Mouse (Mus musculus) urinary bladder, postnatal 10 days (tissue): ENCODE measurements around the gene Rab11fip3.

Source experiments
- DNase-seq: peaks from one replicate; pipeline ENCODE4 v3.0.0; 2022; ENCODE audit warnings: low spot score

Rab11fip3 gene

DNA sequence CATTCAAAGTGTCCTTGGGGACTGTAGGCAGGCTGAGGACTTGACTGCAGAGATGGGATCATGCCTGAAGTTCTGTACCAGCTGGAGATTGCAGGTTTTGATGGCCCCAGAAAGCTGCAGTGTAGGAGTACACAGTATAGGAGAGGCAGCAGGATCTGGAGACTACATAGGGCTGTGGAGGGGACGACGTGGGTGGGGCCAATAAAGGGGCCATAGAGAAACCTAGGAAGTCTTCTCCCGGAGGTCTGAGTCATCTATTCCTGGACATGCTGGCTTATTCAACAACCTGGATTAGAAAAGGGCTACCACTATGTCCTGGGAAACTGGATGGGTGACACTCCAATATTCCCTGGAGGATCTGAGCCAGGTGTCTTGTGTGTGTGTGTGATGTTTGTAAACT, 113.6 kb downstream of the Rab11fip3 start:
- DNase-seq = no peak

DNA sequence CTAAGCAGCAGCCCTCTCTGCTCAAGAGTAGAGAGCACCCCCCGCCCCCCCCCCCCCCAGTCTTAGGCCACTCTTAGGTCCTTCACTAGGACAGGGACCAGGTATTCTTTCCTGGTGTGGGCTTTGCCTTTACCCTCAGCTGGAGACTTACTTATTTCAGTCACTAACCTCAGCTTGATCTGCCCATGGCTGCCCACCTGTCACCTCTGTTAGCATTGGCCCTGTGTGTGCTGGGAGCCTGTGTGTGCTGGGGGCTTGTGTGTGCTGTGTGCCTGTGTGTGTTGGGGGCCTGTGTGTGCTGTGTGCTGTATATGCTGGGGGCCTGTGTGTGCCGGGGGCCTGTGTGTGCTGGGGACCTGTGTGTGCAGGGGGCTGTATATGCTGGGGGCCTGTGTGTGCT, 114.7 kb downstream of the Rab11fip3 start:
- DNase-seq = no peak

DNA sequence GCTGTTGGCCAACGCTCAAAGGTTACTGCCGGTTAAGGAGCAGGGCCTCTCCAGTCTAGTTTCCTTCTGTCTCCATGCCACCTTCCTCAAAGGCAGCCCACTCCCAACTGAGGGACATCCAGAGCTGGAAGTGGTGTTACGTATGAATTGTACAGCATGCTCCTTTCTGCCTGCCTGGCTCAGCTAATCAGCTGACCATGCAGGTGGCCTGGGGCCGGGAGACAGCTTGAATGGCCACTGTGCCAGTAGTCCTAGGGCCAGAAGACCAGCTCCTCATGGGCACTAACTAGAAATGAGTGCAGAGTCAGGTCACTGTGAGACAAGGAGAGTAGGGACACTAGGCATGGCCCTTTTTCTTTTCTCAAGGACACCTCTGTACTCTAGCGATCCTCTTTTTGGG, 116.2 kb downstream of the Rab11fip3 start:
- no peak for DNase-seq

DNA sequence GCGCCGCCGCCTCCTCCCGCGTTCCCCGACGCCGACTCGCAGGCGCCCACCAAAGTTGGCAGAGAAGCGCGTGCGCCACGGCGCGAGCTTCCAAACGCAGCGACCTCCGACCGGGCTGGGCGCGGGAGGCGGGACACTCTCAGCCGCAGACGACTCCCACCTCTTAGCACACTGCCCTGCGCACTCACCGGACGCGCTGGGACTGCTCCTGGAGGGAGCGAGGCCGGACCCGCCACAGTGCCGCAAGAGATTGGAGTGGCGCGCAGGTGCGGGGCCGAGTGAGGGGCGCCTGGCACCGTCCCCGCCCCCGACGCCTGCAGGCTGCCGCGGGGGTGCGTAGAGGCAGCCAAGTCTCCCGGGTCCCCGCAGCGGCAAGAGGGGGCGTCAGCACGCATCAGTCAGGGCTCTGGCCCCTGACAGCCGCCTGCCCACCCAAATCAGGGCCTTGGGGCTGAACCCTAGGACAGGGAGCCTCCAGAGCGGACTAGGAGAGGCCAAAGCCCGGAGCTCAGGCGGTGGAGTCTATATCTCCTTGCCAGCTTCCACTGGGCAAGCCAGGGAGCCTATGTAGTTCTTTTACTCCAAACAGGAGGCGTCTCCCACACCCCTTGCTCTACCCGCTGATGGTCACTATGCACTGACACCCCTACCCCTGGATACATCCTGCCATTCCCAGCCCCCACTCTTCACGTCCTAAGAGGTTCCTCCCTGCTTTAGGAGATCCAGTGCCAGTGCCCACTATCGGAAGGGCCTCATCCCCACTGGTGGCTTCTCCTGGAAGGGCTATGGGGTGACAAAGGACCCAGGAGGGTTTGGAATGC, 117.3 kb downstream of the Rab11fip3 start, which contains the start of gene A930017K11Rik:
Gene A930017K11Rik, minus strand, starts transcription at position 763 of the 821 bp plus-strand sequence.
- DNase-seq = no peak

DNA sequence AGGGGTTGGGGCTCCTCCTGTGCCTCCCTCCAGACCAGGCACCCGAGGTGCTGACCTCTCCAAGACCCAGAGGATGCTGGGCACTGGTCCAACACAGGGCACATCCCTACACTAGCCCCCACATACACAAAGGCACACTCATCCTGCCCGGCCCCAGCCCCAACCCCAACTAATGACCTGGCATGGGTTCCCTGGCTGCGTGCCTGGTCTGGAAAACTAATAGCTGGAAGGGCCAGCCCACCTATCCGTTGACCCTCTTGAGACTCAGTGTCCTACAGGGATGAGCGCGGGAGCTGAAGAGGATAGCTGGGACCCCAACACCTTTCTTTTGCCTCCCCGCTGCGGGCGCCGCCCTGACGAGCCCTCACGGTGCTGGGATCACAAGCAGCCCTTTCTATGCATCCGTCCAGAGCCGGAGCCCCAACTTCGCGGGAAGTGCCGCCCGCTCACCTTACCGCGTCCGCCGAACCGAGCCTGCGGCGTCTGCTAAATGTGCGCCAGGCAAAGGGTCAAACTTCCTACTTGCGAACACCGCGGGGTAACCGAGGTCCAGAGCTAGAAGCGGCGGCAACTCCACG, 118.0 kb downstream of the Rab11fip3 start:
- no peak for DNase-seq

DNA sequence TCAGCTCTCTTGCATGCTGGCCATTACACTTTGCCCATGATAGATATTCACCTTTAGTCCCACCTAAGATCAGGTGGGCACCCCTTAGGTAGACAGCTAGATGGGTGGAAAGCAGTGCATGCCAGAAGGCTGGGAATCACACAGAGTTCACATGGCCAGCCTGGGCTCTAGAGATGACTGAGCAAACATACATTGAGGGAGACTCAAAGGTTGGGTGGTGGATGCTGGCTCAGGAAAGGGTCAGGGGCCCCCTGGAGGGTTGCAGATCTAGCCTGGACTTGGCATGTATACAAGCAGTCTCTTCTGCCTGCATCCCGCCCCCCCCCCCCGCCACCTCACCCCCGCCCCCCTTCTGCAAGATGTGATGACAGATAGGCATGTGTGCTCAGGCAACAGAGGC, 118.6 kb downstream of the Rab11fip3 start:
- DNase-seq = no peak

DNA sequence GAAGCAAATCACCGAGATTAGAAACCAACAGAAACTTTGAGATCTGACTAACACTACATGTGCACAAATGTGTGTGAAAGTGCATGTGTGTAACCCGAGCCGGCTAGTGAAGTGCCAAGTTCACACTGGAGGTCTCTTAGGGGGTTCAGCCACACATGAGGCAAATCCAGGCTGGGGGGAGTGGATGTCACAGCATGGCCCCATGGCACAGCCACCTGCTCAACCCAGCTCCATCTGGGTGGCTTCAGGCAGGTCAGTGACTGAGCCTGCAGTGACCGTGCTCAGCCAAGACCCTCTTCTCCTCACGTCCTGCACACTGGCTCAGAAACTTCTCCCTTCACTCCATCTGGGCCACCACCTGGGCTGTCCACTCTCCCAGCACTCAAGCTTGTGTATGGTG, 119.4 kb downstream of the Rab11fip3 start:
- no peak for DNase-seq

DNA sequence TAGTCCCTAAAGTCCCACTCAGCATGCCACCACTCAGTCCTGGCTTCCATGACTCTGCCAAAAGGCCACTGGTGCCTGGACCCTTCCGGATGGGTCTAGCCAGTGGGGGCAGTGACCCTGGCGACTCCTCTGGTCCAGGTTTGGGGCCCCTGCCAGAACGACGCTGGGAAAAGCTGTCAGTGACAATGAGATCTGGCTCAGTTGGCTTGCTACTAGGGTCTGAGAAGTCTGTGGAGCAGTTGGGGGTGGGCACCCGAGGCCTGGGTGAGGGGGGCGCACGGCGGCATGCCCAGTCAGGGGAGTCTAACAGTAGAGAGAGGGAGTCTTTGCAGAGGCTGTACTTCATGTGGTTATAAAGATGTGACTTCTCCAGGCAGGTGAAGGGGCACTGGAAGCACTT, 121.3 kb downstream of the Rab11fip3 start:
- DNase-seq = no peak

DNA sequence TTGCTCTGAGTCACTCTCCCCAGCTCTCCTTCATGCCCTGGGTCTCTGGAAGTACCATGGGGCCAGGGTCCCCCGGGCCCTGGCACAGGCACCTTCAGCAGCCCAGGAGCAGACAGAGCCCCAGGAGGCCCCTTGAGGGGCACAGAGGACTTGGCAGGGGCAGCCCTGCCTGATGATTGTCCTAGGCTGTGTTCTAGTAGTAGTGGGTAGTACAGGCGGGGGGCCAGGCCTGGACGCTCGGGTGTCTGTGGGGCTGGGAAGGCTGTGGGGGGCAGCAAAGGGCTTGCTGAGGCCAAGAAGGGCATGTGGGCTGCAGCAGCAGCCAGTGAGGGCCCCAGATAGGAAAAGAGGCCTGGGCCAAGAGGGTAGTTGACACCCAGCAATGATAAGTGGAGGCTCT, 121.8 kb downstream of the Rab11fip3 start:
- DNase-seq = no peak

DNA sequence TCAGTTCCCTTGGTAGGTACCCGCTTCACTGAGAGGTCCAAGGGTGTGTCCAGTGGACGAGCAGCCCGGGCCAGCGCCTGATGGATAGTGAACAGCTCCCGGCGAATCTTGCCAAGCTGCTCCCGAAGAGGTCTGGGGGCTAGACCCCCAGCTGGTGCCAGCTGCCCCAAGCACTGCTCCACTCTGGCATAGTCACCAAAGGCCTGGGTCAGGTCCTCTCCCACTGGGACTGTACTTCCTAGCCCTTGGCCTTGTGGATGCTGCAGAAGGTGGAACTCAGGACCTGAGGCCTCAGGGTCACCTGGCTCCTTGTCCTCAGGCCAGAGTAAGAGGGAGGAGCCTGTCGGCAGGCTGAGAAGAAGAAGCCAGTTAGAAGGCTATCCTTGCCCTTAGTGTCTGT, 122.5 kb downstream of the Rab11fip3 start:
- DNase-seq = no peak

DNA sequence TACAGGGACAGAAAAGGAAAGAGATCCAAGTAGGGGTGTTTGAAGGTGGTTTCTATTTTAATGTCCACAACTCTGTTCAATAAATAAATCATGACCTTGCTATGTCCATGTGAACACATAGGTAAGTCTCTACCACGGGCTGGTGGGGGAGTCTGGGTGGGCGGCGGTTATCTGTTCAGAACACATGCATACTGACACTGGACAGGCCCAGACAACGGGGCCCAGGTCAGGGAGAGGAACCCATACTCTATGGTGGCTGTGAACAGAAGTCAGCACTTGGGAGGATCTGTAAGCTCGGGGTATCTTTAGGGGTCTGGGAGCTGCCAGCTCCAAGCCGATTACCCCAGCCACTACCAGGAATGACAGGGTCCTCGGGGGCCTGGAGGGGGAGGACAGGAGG, 123.0 kb downstream of the Rab11fip3 start:
- no peak for DNase-seq

DNA sequence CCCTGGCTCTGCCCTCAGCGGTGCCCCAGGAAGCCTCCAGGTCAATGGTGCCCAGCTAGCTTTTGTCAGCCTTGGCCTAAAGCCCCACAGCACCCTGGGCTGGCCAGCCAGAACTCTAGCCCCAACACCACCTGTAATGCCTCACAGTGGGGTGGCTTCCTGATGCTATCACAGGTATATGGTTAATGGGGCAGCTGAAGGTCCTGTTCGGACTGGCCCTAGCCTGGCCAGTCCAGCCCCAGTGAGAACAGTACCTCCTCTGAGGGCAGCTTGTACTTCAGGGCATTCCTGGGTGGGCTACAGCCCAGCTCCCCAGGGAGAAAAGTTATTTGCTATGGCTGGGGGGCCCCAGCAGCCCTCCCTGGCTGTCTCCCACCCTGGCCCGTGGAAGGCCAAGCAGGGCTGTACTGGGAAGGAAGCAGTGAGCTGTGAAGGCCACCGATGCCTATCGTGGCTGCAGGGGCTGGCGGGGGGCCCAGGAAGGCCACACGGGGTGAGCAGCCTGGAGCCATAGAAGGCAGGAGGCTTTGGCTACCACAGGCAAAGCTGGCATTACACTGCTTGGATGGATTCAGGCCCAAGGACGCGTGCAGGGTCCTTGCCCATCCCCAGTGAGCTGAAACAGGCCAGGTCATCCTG, 123.7 kb downstream of the Rab11fip3 start:
- no peak for DNase-seq

DNA sequence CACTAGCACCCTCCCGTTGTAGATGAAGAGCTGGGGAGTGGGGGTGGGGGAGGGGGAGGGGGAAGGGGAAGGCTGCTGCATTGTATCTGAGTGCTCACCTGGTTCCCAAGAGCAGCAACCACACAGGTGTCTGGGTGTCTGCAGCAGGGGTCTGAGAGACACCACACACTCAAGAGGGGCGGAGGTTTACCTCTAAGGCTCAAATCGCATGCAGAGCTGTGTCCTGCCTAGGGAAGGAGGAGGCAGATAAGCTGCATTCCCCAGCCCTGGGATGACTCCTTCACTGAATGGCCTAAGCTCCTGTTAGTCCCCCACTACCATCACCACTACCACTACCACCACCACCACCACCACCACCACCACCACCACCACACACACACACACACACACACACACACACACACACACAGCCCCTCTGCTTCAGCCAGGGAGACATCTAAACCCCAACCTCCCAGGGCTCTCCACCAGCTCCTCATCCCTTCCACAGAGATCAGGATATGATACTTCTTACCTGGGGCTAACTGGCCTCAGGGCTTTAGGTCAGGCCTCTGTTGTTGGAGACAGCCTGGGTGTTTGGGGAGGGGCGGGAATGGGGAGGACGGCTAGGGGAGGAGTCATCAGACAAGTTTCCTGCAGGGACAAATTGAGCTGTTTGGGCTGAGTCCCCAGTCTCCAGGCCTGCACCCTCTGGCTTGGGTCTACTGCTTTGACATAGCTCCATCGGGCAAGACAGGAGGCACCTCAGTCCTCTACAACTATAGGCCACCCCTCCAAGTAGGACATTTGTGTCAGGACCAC, 124.8 kb downstream of the Rab11fip3 start, which contains the start of the genes Pigq and Nhlrc4:
Gene Pigq, minus strand, starts transcription at position 571 of the 798 bp plus-strand sequence.
Gene Nhlrc4, minus strand, starts transcription at position 596 of the 798 bp plus-strand sequence.
- no peak for DNase-seq

DNA sequence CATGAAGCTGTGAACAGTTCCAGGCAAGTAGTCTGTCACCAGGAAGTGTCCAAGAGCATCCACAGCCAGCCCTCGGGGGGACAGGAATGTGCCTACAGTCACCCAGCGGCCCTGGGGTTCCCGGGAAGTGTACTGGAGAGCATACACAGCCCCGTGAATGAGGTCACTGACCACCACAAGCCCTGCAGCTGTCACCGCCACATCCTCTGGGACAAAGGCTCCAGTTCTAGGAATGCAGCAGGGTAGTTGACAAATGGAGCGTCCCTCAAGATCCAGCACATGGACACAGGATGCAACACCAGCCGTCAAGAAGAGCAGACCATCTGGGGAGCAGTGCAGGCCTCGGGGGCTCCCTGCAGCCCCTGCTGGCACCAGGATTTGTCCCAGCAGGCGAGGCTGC, 125.6 kb downstream of the Rab11fip3 start:
- no peak for DNase-seq

DNA sequence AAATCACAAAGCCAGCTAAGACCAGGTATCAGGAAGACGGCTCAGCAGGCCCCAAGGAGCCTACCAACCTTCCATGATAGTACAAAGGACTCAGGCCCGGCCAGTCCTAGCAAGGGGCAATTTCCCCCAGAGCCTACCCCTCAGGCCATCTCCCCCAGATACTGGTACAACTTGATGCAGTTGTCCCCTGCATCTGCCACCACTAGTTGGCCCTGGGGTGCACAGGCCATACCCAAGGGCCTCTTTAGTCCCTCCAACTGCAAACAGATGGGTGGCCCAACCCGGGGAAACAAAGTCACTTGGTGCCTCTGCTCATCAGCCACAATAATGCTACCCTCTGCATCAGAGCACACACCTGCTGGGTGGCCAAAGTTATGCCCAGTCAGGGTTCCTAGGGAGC, 126.1 kb downstream of the Rab11fip3 start:
- DNase-seq = no peak

DNA sequence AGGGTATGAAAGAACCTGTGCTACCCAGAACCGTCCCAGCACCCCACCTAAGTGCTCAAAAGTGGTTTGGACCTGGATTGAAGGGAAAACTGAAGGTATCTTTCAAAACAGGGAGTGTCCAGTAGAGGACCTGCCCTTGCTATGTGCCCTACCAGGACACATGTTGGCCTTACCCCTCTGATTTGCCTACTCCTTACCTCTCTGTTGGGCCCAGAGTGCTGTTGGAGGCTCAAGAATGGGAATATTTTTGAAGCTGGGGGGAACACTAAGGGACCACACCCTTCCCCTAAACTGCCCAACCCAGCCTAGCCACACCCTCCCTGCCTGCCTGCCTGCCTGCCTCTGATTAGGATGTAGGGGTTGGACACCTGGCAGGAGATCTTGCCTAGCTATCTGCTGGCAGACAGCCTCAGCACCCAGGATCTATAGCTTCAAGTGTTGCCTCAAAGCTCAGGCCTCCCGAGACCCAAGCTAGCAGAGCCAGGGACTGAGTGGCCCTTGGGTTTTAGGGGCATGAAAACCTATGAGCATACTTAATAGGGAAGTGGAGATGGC, 126.7 kb downstream of the Rab11fip3 start:
- DNase-seq = no peak

DNA sequence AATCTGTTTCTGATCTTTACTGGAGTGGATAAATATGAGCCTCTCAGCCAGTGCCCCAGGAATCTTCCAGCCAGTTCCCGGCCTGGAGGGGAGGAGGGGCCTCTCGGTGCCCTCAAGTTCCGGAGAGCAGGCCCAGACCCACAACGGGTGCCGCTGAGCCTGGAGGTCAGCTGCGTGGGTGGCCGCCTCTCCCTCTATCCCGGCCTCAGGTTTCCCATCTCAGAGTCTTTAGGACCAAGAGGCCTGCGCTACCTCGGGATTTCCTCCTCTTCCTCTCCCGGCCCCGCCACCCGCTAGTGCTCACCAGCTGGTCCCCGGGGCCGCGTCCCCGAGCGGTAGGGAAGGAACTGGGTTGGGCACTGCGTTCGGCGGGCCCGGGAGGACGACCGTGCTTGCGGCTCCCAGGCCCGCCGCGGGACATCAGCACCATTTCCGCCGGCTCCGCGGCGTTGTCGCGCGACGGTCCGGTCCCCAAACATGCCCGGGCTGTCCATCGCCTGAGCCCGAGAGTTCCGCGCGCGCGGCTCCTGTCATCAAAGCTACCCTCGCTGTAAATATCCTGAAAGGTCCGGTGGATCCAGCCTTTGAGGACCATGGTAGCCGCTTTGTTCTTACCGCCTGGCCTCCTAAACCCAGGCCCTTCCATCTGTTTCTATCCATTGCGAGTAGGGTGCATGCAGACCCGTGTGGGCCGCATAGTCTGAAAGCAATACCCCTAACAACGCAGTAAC, 127.7 kb downstream of the Rab11fip3 start:
- DNase-seq = no peak
